Mouse (Mus musculus): ENCODE measurements around the gene Tgm3.

DNA sequence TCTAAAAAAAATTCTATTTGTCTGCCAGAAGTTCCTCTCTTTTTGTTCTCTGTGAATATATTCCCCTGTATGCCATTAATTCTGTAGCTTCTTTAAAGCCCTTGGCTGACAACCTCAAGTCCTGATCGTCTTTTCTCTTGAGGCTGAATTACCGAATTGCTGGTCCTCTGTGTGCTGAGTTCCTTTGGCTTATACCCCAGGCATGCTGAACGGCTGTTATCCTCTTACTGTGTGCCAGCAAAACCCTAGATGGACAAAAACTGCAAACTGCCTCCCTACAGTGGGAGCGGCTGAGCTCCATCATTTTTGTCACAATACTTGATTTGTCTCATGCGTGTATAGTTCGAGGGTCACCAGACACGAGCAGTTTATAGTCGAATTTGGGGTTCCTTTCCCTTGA lies 24.7 kb downstream of the Tgm3 start:
- TF ChIP-seq CTCF (IDR thresholded peaks at IDR 0.05; ENCODE audit: control insufficient read depth, insufficient read depth, low read length) = no peak
- no peak for TF ChIP-seq POLR2A (IDR thresholded peaks at IDR 0.05; ENCODE audit: borderline replicate concordance, control insufficient read depth, low read depth, low read length)

All from bone marrow, adult 2 months (tissue).